Mouse (Mus musculus): ENCODE measurements around the gene Olfr552. TPM values are rescaled to one million over a fixed set of nuclear protein-coding genes. Genes with fewer than 3 reads are reported as not detected.
"Not testable (repeated sequence)": the region's sequence is repeated elsewhere in the genome, so short reads cannot be mapped to it uniquely, and the experiment has no call there.

The Olfr552 gene
- polyA plus RNA-seq, 1 experiment from 2014 or later, result not detected

GRCm38 (mm10) chr7:102591786-102592185 is 5.8 kb upstream of the Olfr552 start, which contains the start of gene Olfr551:
Gene Olfr551, minus strand, starts transcription at chr7:102591886.
- ATAC-seq (ENCODE audit: low FRiP score, low TSS enrichment), result no peak
- WGBS, result 90% methylated on average over 3 of the region's 3 CpGs
- H3K36me3 ChIP-seq (ENCODE audit: control insufficient read depth, insufficient read depth, low read length), result no peaks in the 10 kb centered on the region

GRCm38 (mm10) chr7:102618118-102618517 is 20.5 kb downstream of the Olfr552 start, which contains the start of gene Olfr553:
Gene Olfr553, minus strand, starts transcription at chr7:102618218.
- Histone ChIP-seq H3K4me1 (ENCODE audit: control insufficient read depth, insufficient read depth, low read length) (no peaks in the 10 kb centered on the region), H3K9ac (ENCODE audit: low read depth, low read length) (no peak within 1 kb of the TSS), H3K4me2 (replicated peaks; ENCODE audit: low read depth, low read length) (no peak within 1 kb of the TSS), H3K27me3 (ENCODE audit: control insufficient read depth, insufficient read depth, low read length) (no peaks in the 10 kb centered on the region), H3K36me3 (ENCODE audit: control insufficient read depth, insufficient read depth, low read length) (no peaks in the 10 kb centered on the region), H3K9me3 (ENCODE audit: control insufficient read depth, low read length) (no peaks in the 10 kb centered on the region), H3K27ac (ENCODE audit: low read depth, low read length) (no peak within 1 kb of the TSS), H3K4me3 (ENCODE audit: low read length) (no peak within 1 kb of the TSS)
- ATAC-seq (ENCODE audit: low FRiP score, low TSS enrichment), result no peak

More at GRCm38 (mm10) chr7:102591786-102592185, 5.8 kb upstream of the Olfr552 start, which contains the start of gene Olfr551:
- Histone ChIP-seq H3K9me3 (ENCODE audit: control insufficient read depth, low read length) (no peaks in the 10 kb centered on the region), H3K4me1 (ENCODE audit: control insufficient read depth, insufficient read depth, low read length) (no peaks in the 10 kb centered on the region), H3K27me3 (ENCODE audit: control insufficient read depth, insufficient read depth, low read length) (no peaks in the 10 kb centered on the region), H3K4me3 (ENCODE audit: low read length) (no peak within 1 kb of the TSS), H3K9ac (ENCODE audit: low read depth, low read length) (no peak within 1 kb of the TSS), H3K27ac (ENCODE audit: low read depth, low read length) (no peak within 1 kb of the TSS), H3K4me2 (replicated peaks; ENCODE audit: low read depth, low read length) (no peak within 1 kb of the TSS)

- Histone ChIP-seq H3K36me3 (ENCODE audit: control insufficient read depth, insufficient read depth, low read length) (no peaks in the 10 kb centered on the region), H3K27ac (ENCODE audit: low read depth, low read length) (no peak overlapping the region), H3K4me3 (ENCODE audit: low read length) (no peak overlapping the region), H3K4me1 (ENCODE audit: control insufficient read depth, insufficient read depth, low read length) (no peaks in the 10 kb centered on the region), H3K9ac (ENCODE audit: low read depth, low read length) (no peak overlapping the region), H3K4me2 (replicated peaks; ENCODE audit: low read depth, low read length) (no peak overlapping the region), H3K27me3 (ENCODE audit: control insufficient read depth, insufficient read depth, low read length) (no peaks in the 10 kb centered on the region), H3K9me3 (ENCODE audit: control insufficient read depth, low read length) (no peaks in the 10 kb centered on the region)
- no peak for ATAC-seq (ENCODE audit: low FRiP score, low TSS enrichment)
- WGBS, result 67% methylated on average over 5 of the region's 5 CpGs
Observed at GRCm38 (mm10) chr7:102619608-102620007, 22.0 kb downstream of the Olfr552 start.

GRCm38 (mm10) chr7:102620368-102620767 is 22.8 kb downstream of the Olfr552 start:
- not testable (repeated sequence) for H3K4me3 ChIP-seq (ENCODE audit: low read length)
- WGBS, result 85% methylated on average over 17 of the region's 19 CpGs

GRCm38 (mm10) chr7:102636665-102637064 is 39.1 kb downstream of the Olfr552 start:
- ATAC-seq (ENCODE audit: low FRiP score, low TSS enrichment), result no peak
- Histone ChIP-seq H3K9me3 (ENCODE audit: control insufficient read depth, low read length) (no peaks in the 10 kb centered on the region), H3K9ac (ENCODE audit: low read depth, low read length) (no peak overlapping the region), H3K36me3 (ENCODE audit: control insufficient read depth, insufficient read depth, low read length) (no peaks in the 10 kb centered on the region), H3K4me2 (replicated peaks; ENCODE audit: low read depth, low read length) (no peak overlapping the region), H3K27ac (ENCODE audit: low read depth, low read length) (no peak overlapping the region), H3K4me3 (ENCODE audit: low read length) (no peak overlapping the region), H3K4me1 (ENCODE audit: control insufficient read depth, insufficient read depth, low read length) (no peaks in the 10 kb centered on the region), H3K27me3 (ENCODE audit: control insufficient read depth, insufficient read depth, low read length) (no peaks in the 10 kb centered on the region)
- WGBS, result 38% methylated on average over 3 of the region's 3 CpGs

More at GRCm38 (mm10) chr7:102620368-102620767, 22.8 kb downstream of the Olfr552 start:
- not testable (repeated sequence) for H3K27me3 ChIP-seq (ENCODE audit: control insufficient read depth, insufficient read depth, low read length); H3K27ac ChIP-seq (ENCODE audit: low read depth, low read length); H3K9me3 ChIP-seq (ENCODE audit: control insufficient read depth, low read length); H3K36me3 ChIP-seq (ENCODE audit: control insufficient read depth, insufficient read depth, low read length); H3K4me1 ChIP-seq (ENCODE audit: control insufficient read depth, insufficient read depth, low read length); ATAC-seq (ENCODE audit: low FRiP score, low TSS enrichment); H3K9ac ChIP-seq (ENCODE audit: low read depth, low read length); H3K4me2 ChIP-seq (replicated peaks; ENCODE audit: low read depth, low read length)

GRCm38 (mm10) chr7:102638132-102638531 is 40.6 kb downstream of the Olfr552 start, which contains the start of gene Olfr554:
Gene Olfr554, plus strand, starts transcription at chr7:102638432.
- 75% methylated on average over 1 of the region's 1 CpGs for WGBS
- Histone ChIP-seq H3K4me2 (replicated peaks; ENCODE audit: low read depth, low read length) (no peak within 1 kb of the TSS), H3K36me3 (ENCODE audit: control insufficient read depth, insufficient read depth, low read length) (no peaks in the 10 kb centered on the region), H3K9me3 (ENCODE audit: control insufficient read depth, low read length) (no peaks in the 10 kb centered on the region), H3K27me3 (ENCODE audit: control insufficient read depth, insufficient read depth, low read length) (no peaks in the 10 kb centered on the region), H3K4me3 (ENCODE audit: low read length) (no peak within 1 kb of the TSS), H3K4me1 (ENCODE audit: control insufficient read depth, insufficient read depth, low read length) (no peaks in the 10 kb centered on the region), H3K9ac (ENCODE audit: low read depth, low read length) (no peak within 1 kb of the TSS), H3K27ac (ENCODE audit: low read depth, low read length) (no peak within 1 kb of the TSS)
- no peak for ATAC-seq (ENCODE audit: low FRiP score, low TSS enrichment)

- H3K4me2 ChIP-seq (replicated peaks; ENCODE audit: low read depth, low read length); H3K9ac ChIP-seq (ENCODE audit: low read depth, low read length); H3K36me3 ChIP-seq (ENCODE audit: control insufficient read depth, insufficient read depth, low read length); H3K27ac ChIP-seq (ENCODE audit: low read depth, low read length); H3K4me3 ChIP-seq (ENCODE audit: low read length); H3K27me3 ChIP-seq (ENCODE audit: control insufficient read depth, insufficient read depth, low read length); H3K9me3 ChIP-seq (ENCODE audit: control insufficient read depth, low read length); H3K4me1 ChIP-seq (ENCODE audit: control insufficient read depth, insufficient read depth, low read length); ATAC-seq (ENCODE audit: low FRiP score, low TSS enrichment): not testable (repeated sequence)
- WGBS, result 86% methylated on average over 4 of the region's 4 CpGs
Observed at GRCm38 (mm10) chr7:102644945-102645344, 47.4 kb downstream of the Olfr552 start.

Other genes starting within 250 kb of the Olfr552 start
- gene Rrm1, start 156.1 kb upstream of the Olfr552 start, polyA plus RNA-seq (2014; fragmentation: Nextera tagmentation; extraction: Ambion mirVana), result 159 and 198 TPM in 2 replicates
- 0.63 and 0.80 TPM in 2 replicates for gene Olfr543, start 116.1 kb upstream of the Olfr552 start, polyA plus RNA-seq (2014; fragmentation: Nextera tagmentation; extraction: Ambion mirVana)
- 0.10 TPM in 1 of 2 replicates, not detected in the other for gene Olfr544, start 109.5 kb upstream of the Olfr552 start, polyA plus RNA-seq (2014; fragmentation: Nextera tagmentation; extraction: Ambion mirVana)
- gene Olfr545, start 98.2 kb upstream of the Olfr552 start, polyA plus RNA-seq (2014; fragmentation: Nextera tagmentation; extraction: Ambion mirVana), result not detected in 2 replicates
- gene Olfr547, start 63.0 kb upstream of the Olfr552 start, polyA plus RNA-seq (2014; fragmentation: Nextera tagmentation; extraction: Ambion mirVana), result not detected in 2 replicates
- not detected in 2 replicates for gene Olfr548-ps1, start 56.9 kb upstream of the Olfr552 start, polyA plus RNA-seq (2014; fragmentation: Nextera tagmentation; extraction: Ambion mirVana)
- not detected in 2 replicates for gene Olfr549, start 47.9 kb upstream of the Olfr552 start, polyA plus RNA-seq (2014; fragmentation: Nextera tagmentation; extraction: Ambion mirVana)
- gene Trim21, start 32.3 kb upstream of the Olfr552 start, polyA plus RNA-seq (2014; fragmentation: Nextera tagmentation; extraction: Ambion mirVana), result 0.68 and 1.5 TPM in 2 replicates
- gene Olfr550, start 26.3 kb upstream of the Olfr552 start, polyA plus RNA-seq (2014; fragmentation: Nextera tagmentation; extraction: Ambion mirVana), result not detected in 2 replicates
- not detected in 2 replicates for gene Olfr551, start 5.9 kb upstream of the Olfr552 start, polyA plus RNA-seq (2014; fragmentation: Nextera tagmentation; extraction: Ambion mirVana)
- not detected in 2 replicates for gene Olfr553, start 20.4 kb downstream of the Olfr552 start, polyA plus RNA-seq (2014; fragmentation: Nextera tagmentation; extraction: Ambion mirVana)
- gene Olfr554, start 40.7 kb downstream of the Olfr552 start, polyA plus RNA-seq (2014; fragmentation: Nextera tagmentation; extraction: Ambion mirVana), result not detected in 2 replicates
- not detected in 2 replicates for gene Olfr555, start 61.1 kb downstream of the Olfr552 start, polyA plus RNA-seq (2014; fragmentation: Nextera tagmentation; extraction: Ambion mirVana)
- gene Olfr556, start 67.1 kb downstream of the Olfr552 start, polyA plus RNA-seq (2014; fragmentation: Nextera tagmentation; extraction: Ambion mirVana), result not detected in 2 replicates
- gene Trim68, start 89.6 kb downstream of the Olfr552 start, polyA plus RNA-seq (2014; fragmentation: Nextera tagmentation; extraction: Ambion mirVana), result 10.4 and 15.4 TPM in 2 replicates
- gene Olfr557, start 98.1 kb downstream of the Olfr552 start, polyA plus RNA-seq (2014; fragmentation: Nextera tagmentation; extraction: Ambion mirVana), result not detected in 2 replicates
- 0.20 and 0.36 TPM in 2 replicates for gene Olfr558, start 104.4 kb downstream of the Olfr552 start, polyA plus RNA-seq (2014; fragmentation: Nextera tagmentation; extraction: Ambion mirVana)
- gene Olfr33, start 121.3 kb downstream of the Olfr552 start, polyA plus RNA-seq (2014; fragmentation: Nextera tagmentation; extraction: Ambion mirVana), result not detected in 2 replicates
- not detected in 2 replicates for gene Olfr559, start 129.7 kb downstream of the Olfr552 start, polyA plus RNA-seq (2014; fragmentation: Nextera tagmentation; extraction: Ambion mirVana)
- gene Olfr560, start 161.6 kb downstream of the Olfr552 start, polyA plus RNA-seq (2014; fragmentation: Nextera tagmentation; extraction: Ambion mirVana), result not detected in 2 replicates
- gene Olfr78, start 161.7 kb downstream of the Olfr552 start, polyA plus RNA-seq (2014; fragmentation: Nextera tagmentation; extraction: Ambion mirVana), result 0.22 and 0.27 TPM in 2 replicates
- gene Olfr561, start 173.5 kb downstream of the Olfr552 start, polyA plus RNA-seq (2014; fragmentation: Nextera tagmentation; extraction: Ambion mirVana), result not detected in 2 replicates
- gene Olfr564, start 205.7 kb downstream of the Olfr552 start, polyA plus RNA-seq (2014; fragmentation: Nextera tagmentation; extraction: Ambion mirVana), result not detected in 2 replicates